Mouse (Mus musculus) embryo, embryonic 11.5 days (tissue): ENCODE measurements at regions not wholly inside any gene's neighbourhood (a gene's known extent, or its start where the extent isn't known, plus 50 kb on each side); places are given as distances from the start of the nearest gene placed in this dataset.
"Not testable (repeated sequence)": the region's sequence is repeated elsewhere in the genome, so short reads cannot be mapped to it uniquely, and the experiment has no call there.

Source experiments
- DNase-seq: peaks from one replicate; pipeline ENCODE4 v3.0.0-alpha.2; 2012; ENCODE audit warnings: low read depth, low spot score

- DNase-seq = no peak
These were observed 69.3 kb downstream of the Btg1 start for GRCm38 (mm10) chr10:96685991-96686601.

GRCm38 (mm10) chr10:96686659-96687440 lies 70.0 kb downstream of the Btg1 start:
- no peak for DNase-seq

- no peak for DNase-seq
These were observed 70.6 kb downstream of the Btg1 start for GRCm38 (mm10) chr10:96687441-96687772.

- DNase-seq = no peak
These were observed 73.4 kb downstream of the Btg1 start for GRCm38 (mm10) chr10:96689976-96690867.

GRCm38 (mm10) chr10:96690868-96691302 lies 74.1 kb downstream of the Btg1 start:
- no peak for DNase-seq

GRCm38 (mm10) chr10:96691319-96691870 lies 74.6 kb downstream of the Btg1 start:
- no peak for DNase-seq

- DNase-seq = no peak
These were observed 76.0 kb downstream of the Btg1 start for GRCm38 (mm10) chr10:96692821-96693220.

- no peak for DNase-seq
These were observed 77.0 kb downstream of the Btg1 start for GRCm38 (mm10) chr10:96693766-96694165.

- no peak for DNase-seq
These were observed 79.8 kb downstream of the Btg1 start for GRCm38 (mm10) chr10:96696571-96696970.

- DNase-seq = no peak
These were observed 81.0 kb downstream of the Btg1 start for GRCm38 (mm10) chr10:96697781-96698180.

GRCm38 (mm10) chr10:96706656-96707055 lies 89.8 kb downstream of the Btg1 start:
- no peak for DNase-seq

- DNase-seq = no peak
These were observed 91.7 kb downstream of the Btg1 start for GRCm38 (mm10) chr10:96708471-96708870.

- DNase-seq = no peak
These were observed 93.0 kb downstream of the Btg1 start for GRCm38 (mm10) chr10:96709698-96710356.

GRCm38 (mm10) chr10:96711993-96712392 lies 95.2 kb downstream of the Btg1 start:
- DNase-seq = no peak

- no peak for DNase-seq
These were observed 97.9 kb downstream of the Btg1 start for GRCm38 (mm10) chr10:96714702-96715101.

GRCm38 (mm10) chr10:96717281-96717680 lies 100.5 kb downstream of the Btg1 start:
- no peak for DNase-seq

- not testable (repeated sequence) for DNase-seq
These were observed 101.9 kb downstream of the Btg1 start for GRCm38 (mm10) chr10:96718706-96719105.

GRCm38 (mm10) chr10:96720281-96720711 lies 103.5 kb downstream of the Btg1 start:
- DNase-seq = no peak

GRCm38 (mm10) chr10:96720956-96721688 lies 104.3 kb downstream of the Btg1 start:
- DNase-seq = no peak

GRCm38 (mm10) chr10:96722491-96722890 lies 105.7 kb downstream of the Btg1 start:
- DNase-seq = peak; percentile 43

- DNase-seq = no peak
These were observed 106.3 kb downstream of the Btg1 start for GRCm38 (mm10) chr10:96723071-96723470.
